Mouse (Mus musculus) heart, embryonic 14.5 days (tissue): ENCODE measurements at regions not wholly inside any gene's neighbourhood (a gene's known extent, or its start where the extent isn't known, plus 50 kb on each side); places are given as distances from the start of the nearest gene placed in this dataset.
"Not testable (repeated sequence)": the region's sequence is repeated elsewhere in the genome, so short reads cannot be mapped to it uniquely, and the experiment has no call there.

Experiments
- ATAC-seq: fragments of 200-750 bp; cut with Nextera tagmentation; 2 replicates; pipeline ENCODE4 v1.8.0; 2017; ENCODE audit warnings: low read depth, moderate TSS enrichment; ENCODE audit not compliant: insufficient number of reproducible peaks, insufficient read depth, low FRiP score
- H3K27ac ChIP-seq, 2 experiments: fragments of 200-500 bp in 1 of 2; fragments of 300-500 bp in 1 of 2; sonication (generic) in 1 of 2; replicated peaks in 1 of 2; 2 replicates each; pipeline ENCODE4 v1.5.1; 2012 to 2014; ENCODE audit warnings: low read depth in 2 of 2, low read length in 2 of 2, control low read depth in 1 of 2, mild to moderate bottlenecking in 1 of 2, mixed read lengths in 1 of 2; ENCODE audit not compliant: control insufficient read depth in 1 of 2, insufficient read depth in 1 of 2
- H3K27me3 ChIP-seq: fragments of 300-500 bp; sonication (generic); 2 replicates; pipeline ENCODE4 v1.6.1; 2014; ENCODE audit warnings: mild to moderate bottlenecking, low read length, control low read depth; ENCODE audit not compliant: control insufficient read depth, insufficient read depth
- H3K36me3 ChIP-seq: fragments of 300-500 bp; sonication (generic); 2 replicates; pipeline ENCODE4 v1.6.1; 2014; ENCODE audit warnings: mild to moderate bottlenecking, control low read depth, low read length, mixed read lengths; ENCODE audit not compliant: control insufficient read depth, insufficient read depth
- H3K4me1 ChIP-seq, 2 experiments: fragments of 200-500 bp in 1 of 2; fragments of 300-500 bp in 1 of 2; sonication (generic) in 1 of 2; 2 replicates each; pipeline ENCODE4 v1.6.1; 2012 to 2014; ENCODE audit warnings: low read length in 2 of 2, control low read depth in 1 of 2, mixed read lengths in 1 of 2; ENCODE audit not compliant: control insufficient read depth in 2 of 2, insufficient read depth in 2 of 2
- H3K4me2 ChIP-seq: fragments of 300-500 bp; sonication (generic); 2 replicates; pipeline ENCODE4 v1.6.1; 2014; ENCODE audit warnings: mild to moderate bottlenecking, low read length
- H3K4me3 ChIP-seq, 2 experiments: fragments of 200-500 bp in 1 of 2; fragments of 300-500 bp in 1 of 2; sonication (generic) in 1 of 2; 2 replicates each; pipeline ENCODE4 v1.5.1; 2012 to 2014; ENCODE audit warnings: low read length in 2 of 2, mild to moderate bottlenecking in 2 of 2, control low read depth in 1 of 2, low read depth in 1 of 2, moderate library complexity in 1 of 2; ENCODE audit not compliant: control insufficient read depth in 1 of 2, insufficient read depth in 1 of 2
- H3K9ac ChIP-seq: fragments of 300-500 bp; sonication (generic); 2 replicates; pipeline ENCODE4 v1.6.1; 2014; ENCODE audit warnings: mild to moderate bottlenecking, low read length
- H3K9me3 ChIP-seq: fragments of 300-500 bp; sonication (generic); 2 replicates; pipeline ENCODE4 v1.6.1; 2016; ENCODE audit warnings: low read length, control low read depth; ENCODE audit not compliant: control insufficient read depth
- WGBS: fragments of 180-500 bp; shearing (Covaris S2); extraction: QIAGEN DNeasy Blood & Tissue Kit; methylation state at CpG from one replicate; pipeline ENCODE4 v1.1.7; 2014; 5-methylcytosine and 5-hydroxymethylcytosine counted together

- WGBS: 76% methylated on average over 3 of the region's 3 CpGs
- Histone ChIP-seq H3K36me3 (no peaks in the 10 kb centered on the region), H3K27ac (no peak overlapping the region), H3K9me3 (no peaks in the 10 kb centered on the region), H3K9ac (no peak overlapping the region), H3K27me3 (no peaks in the 10 kb centered on the region), H3K4me2 (no peak overlapping the region), H3K4me1 (no peaks in the 10 kb centered on the region), H3K4me3 (no peak overlapping the region)
- no peak for ATAC-seq
Measured at GRCm38 (mm10) chr16:89718921-89719320, 147.9 kb upstream of the Krtap11-1 start.

- H3K27me3 ChIP-seq, H3K27ac ChIP-seq, H3K36me3 ChIP-seq, ATAC-seq, H3K9ac ChIP-seq, H3K4me3 ChIP-seq, H3K4me2 ChIP-seq, H3K4me1 ChIP-seq: not testable (repeated sequence)
- 89% methylated on average over 8 of the region's 8 CpGs for WGBS
- H3K9me3 ChIP-seq: 0 out of 2 replicates have a peak, but pooled peaks cover 12% of the 10 kb centered on the region
Measured at GRCm38 (mm10) chr16:89715716-89716115, 144.7 kb upstream of the Krtap11-1 start.

GRCm38 (mm10) chr16:89704316-89704715 lies 133.3 kb upstream of the Krtap11-1 start:
- peaks cover 5% of the 10 kb centered on the region in 2 experiments for H3K4me1 ChIP-seq
- 77% methylated on average over 6 of the region's 6 CpGs for WGBS
- H3K27me3 ChIP-seq: no peaks in the 10 kb centered on the region
- no peak for ATAC-seq
- no peak overlapping the region for H3K4me3 ChIP-seq
- no peak overlapping the region for H3K4me2 ChIP-seq
- no peak overlapping the region for H3K27ac ChIP-seq
- H3K36me3 ChIP-seq: no peaks in the 10 kb centered on the region
- H3K9me3 ChIP-seq: peaks cover 1% of the 10 kb centered on the region; the same call in 1 of the 2 replicates
- no peak overlapping the region for H3K9ac ChIP-seq

- ATAC-seq: no peak
- Histone ChIP-seq H3K9me3 (no peaks in the 10 kb centered on the region), H3K9ac (no peak overlapping the region), H3K27ac (no peak overlapping the region), H3K27me3 (no peaks in the 10 kb centered on the region), H3K4me2 (no peak overlapping the region), H3K4me3 (no peak overlapping the region), H3K4me1 (peaks cover 5 to 7% of the 10 kb centered on the region in 2 experiments), H3K36me3 (no peaks in the 10 kb centered on the region)
- WGBS: 71% methylated on average over 10 of the region's 10 CpGs
Measured at GRCm38 (mm10) chr16:89703158-89703557, 132.2 kb upstream of the Krtap11-1 start.

- H3K4me3 ChIP-seq: no peak overlapping the region
- H3K27me3 ChIP-seq: no peaks in the 10 kb centered on the region
- no peak overlapping the region for H3K27ac ChIP-seq
- no peaks in the 10 kb centered on the region for H3K9me3 ChIP-seq
- H3K4me2 ChIP-seq: no peak overlapping the region
- WGBS: 86% methylated on average over 2 of the region's 2 CpGs
- H3K4me1 ChIP-seq: peaks cover 5 to 7% of the 10 kb centered on the region in 2 experiments
- H3K9ac ChIP-seq: no peak overlapping the region
- no peak for ATAC-seq
- no peaks in the 10 kb centered on the region for H3K36me3 ChIP-seq
Measured at GRCm38 (mm10) chr16:89702406-89702805, 131.4 kb upstream of the Krtap11-1 start.

GRCm38 (mm10) chr16:89701741-89702140 lies 130.8 kb upstream of the Krtap11-1 start:
- ATAC-seq: no peak
- H3K4me1 ChIP-seq: peaks cover 5 to 7% of the 10 kb centered on the region in 2 experiments
- H3K9ac ChIP-seq: no peak overlapping the region
- H3K4me2 ChIP-seq: no peak overlapping the region
- H3K9me3 ChIP-seq: no peaks in the 10 kb centered on the region
- no peak overlapping the region for H3K4me3 ChIP-seq
- 80% methylated on average over 8 of the region's 8 CpGs for WGBS
- H3K36me3 ChIP-seq: no peaks in the 10 kb centered on the region
- no peaks in the 10 kb centered on the region for H3K27me3 ChIP-seq
- H3K27ac ChIP-seq: no peak overlapping the region

GRCm38 (mm10) chr16:89699710-89700109 lies 128.7 kb upstream of the Krtap11-1 start:
- no peak overlapping the region for H3K4me2 ChIP-seq
- 22% methylated on average over 2 of the region's 2 CpGs for WGBS
- no peaks in the 10 kb centered on the region for H3K27me3 ChIP-seq
- no peaks in the 10 kb centered on the region for H3K36me3 ChIP-seq
- H3K9ac ChIP-seq: no peak overlapping the region
- H3K4me1 ChIP-seq: peaks cover 7 to 13% of the 10 kb centered on the region in 2 experiments
- H3K4me3 ChIP-seq: no peak overlapping the region
- no peaks in the 10 kb centered on the region for H3K9me3 ChIP-seq
- H3K27ac ChIP-seq: 0 out of 4 replicates have a peak overlapping the region, but pooled peaks of 1 of the 2 experiments have one; percentile 9
- no peak for ATAC-seq

- peaks cover 7 to 13% of the 10 kb centered on the region in 2 experiments for H3K4me1 ChIP-seq
- no peak overlapping the region for H3K4me3 ChIP-seq
- H3K9me3 ChIP-seq: no peaks in the 10 kb centered on the region
- H3K9ac ChIP-seq: no peak overlapping the region
- ATAC-seq: peak; percentile 65; the same call in 1 of the 2 replicates
- H3K4me2 ChIP-seq: no peak overlapping the region
- H3K27me3 ChIP-seq: no peaks in the 10 kb centered on the region
- peak overlapping the region in 1 of 2 experiments; percentile 22; a peak in 1 of 4 replicates for H3K27ac ChIP-seq
- H3K36me3 ChIP-seq: no peaks in the 10 kb centered on the region
- WGBS: 31% methylated on average over 4 of the region's 4 CpGs
Measured at GRCm38 (mm10) chr16:89695833-89696232, 124.8 kb upstream of the Krtap11-1 start.
